Mouse (Mus musculus): ENCODE results near the gene Kxd1. TPM values are rescaled to one million over a fixed set of nuclear protein-coding genes. Genes with fewer than 3 reads are reported as not detected.
A peak's percentile ranks its signal among the peaks of the same experiment; 100 is the strongest.

Kxd1 gene
- polyA plus RNA-seq, 1 experiment from 2014 or later, result 81.8 TPM

GRCm38 (mm10) chr8:70560564-70560963 lies 32.8 kb upstream of the Kxd1 start:
- TF ChIP-seq CTCF (IDR thresholded peaks at IDR 0.05; ENCODE audit: low read depth), result no peak
- Histone ChIP-seq H3K36me3 (ENCODE audit: insufficient read depth, low read length) (no peaks in the 10 kb centered on the region), H3K27me3 (ENCODE audit: insufficient read depth, low read length) (no peaks in the 10 kb centered on the region), H3K4me1 (replicated peaks; ENCODE audit: insufficient read depth, low read length) (peaks cover 32% of the 10 kb centered on the region), H3K9ac (ENCODE audit: low read depth, low read length) (no peak overlapping the region), H3K9me3 (replicated peaks; ENCODE audit: low read length) (no peaks in the 10 kb centered on the region), H3K4me3 (replicated peaks; ENCODE audit: low read depth, low read length) (no peak overlapping the region), H3K27ac (peak overlapping the region; percentile 76), H3K4me2 (ENCODE audit: low read length) (no peak overlapping the region)
- DNase-seq (ENCODE audit: low spot score) (no peak), ATAC-seq (replicated peaks; ENCODE audit: low FRiP score, low read depth) (no peak)
- WGBS, result 63% methylated on average over 3 of the region's 3 CpGs

GRCm38 (mm10) chr8:70560096-70560495 lies 32.3 kb upstream of the Kxd1 start:
- Histone ChIP-seq H3K9me3 (replicated peaks; ENCODE audit: low read length) (no peaks in the 10 kb centered on the region), H3K4me2 (ENCODE audit: low read length) (no peak overlapping the region), H3K9ac (ENCODE audit: low read depth, low read length) (no peak overlapping the region), H3K27ac (0 out of 2 replicates have a peak overlapping the region, but pooled peaks have one; percentile 76), H3K4me1 (replicated peaks; ENCODE audit: insufficient read depth, low read length) (peaks cover 27% of the 10 kb centered on the region), H3K36me3 (ENCODE audit: insufficient read depth, low read length) (no peaks in the 10 kb centered on the region), H3K27me3 (ENCODE audit: insufficient read depth, low read length) (no peaks in the 10 kb centered on the region), H3K4me3 (replicated peaks; ENCODE audit: low read depth, low read length) (no peak overlapping the region)
- TF ChIP-seq CTCF (IDR thresholded peaks at IDR 0.05; ENCODE audit: low read depth), result peak; percentile 67
- ATAC-seq (replicated peaks; ENCODE audit: low FRiP score, low read depth) (0 out of 2 replicates have a peak, but pooled peaks have one; percentile 35), DNase-seq (ENCODE audit: low spot score) (peak; percentile 69)
- 66% methylated on average over 2 of the region's 2 CpGs for WGBS

DNA sequence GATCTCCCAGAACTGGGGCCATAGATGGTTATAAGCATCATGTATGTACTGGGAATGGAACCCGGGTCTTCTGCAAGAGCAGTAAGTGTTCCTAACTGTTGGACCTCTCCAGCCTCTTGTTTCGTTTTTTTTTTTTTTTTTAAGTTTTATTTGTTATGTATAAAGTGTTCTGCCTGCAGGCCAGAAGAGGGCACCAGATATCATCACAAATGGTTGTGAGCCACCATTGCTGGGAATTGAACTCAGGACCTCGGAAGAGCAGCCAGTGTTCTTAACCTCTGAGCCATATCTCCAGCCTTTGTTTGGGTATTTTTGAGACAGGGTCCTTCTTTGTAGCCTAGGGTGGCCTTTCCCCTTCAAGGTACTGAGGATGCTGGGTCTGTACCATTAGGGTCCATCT lies 31.2 kb upstream of the Kxd1 start:
- no peak for ATAC-seq (replicated peaks; ENCODE audit: low FRiP score, low read depth)
- DNase-seq (ENCODE audit: low spot score), result no peak
- 78% methylated on average over 3 of the region's 3 CpGs for WGBS

DNA sequence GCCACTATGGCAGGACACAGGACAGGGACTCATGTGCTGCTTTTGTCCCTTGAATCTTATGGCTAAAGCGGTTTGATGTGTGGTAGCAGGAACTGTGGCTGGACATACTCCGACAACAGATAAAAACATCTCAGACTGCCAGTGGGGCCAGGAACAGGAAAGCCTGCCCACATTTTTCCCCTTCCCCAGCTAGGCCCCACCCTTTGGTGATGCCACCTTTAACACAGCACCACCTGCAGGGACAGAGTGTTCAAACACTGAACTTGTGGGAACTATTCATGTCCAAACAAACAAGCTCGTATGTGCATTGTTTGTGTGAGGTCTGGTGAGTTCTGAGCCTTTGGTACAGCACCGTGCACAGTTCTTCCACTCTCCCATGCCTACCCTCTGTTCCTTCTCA lies 30.6 kb upstream of the Kxd1 start:
- DNase-seq (ENCODE audit: low spot score), result no peak
- H3K4me1 ChIP-seq (replicated peaks; ENCODE audit: insufficient read depth, low read length), result peaks cover 26% of the 10 kb centered on the region
- ATAC-seq (replicated peaks; ENCODE audit: low FRiP score, low read depth), result no peak

More for the DNA sequence above, 31.2 kb upstream of the Kxd1 start:
- Histone ChIP-seq H3K27me3 (ENCODE audit: insufficient read depth, low read length) (no peaks in the 10 kb centered on the region), H3K9ac (ENCODE audit: low read depth, low read length) (no peak overlapping the region), H3K4me3 (replicated peaks; ENCODE audit: low read depth, low read length) (no peak overlapping the region), H3K4me2 (ENCODE audit: low read length) (no peak overlapping the region), H3K27ac (no peak overlapping the region), H3K4me1 (replicated peaks; ENCODE audit: insufficient read depth, low read length) (peaks cover 20% of the 10 kb centered on the region), H3K36me3 (ENCODE audit: insufficient read depth, low read length) (no peaks in the 10 kb centered on the region), H3K9me3 (replicated peaks; ENCODE audit: low read length) (no peaks in the 10 kb centered on the region)
- peak; percentile 54 for TF ChIP-seq CTCF (IDR thresholded peaks at IDR 0.05; ENCODE audit: low read depth)

DNA sequence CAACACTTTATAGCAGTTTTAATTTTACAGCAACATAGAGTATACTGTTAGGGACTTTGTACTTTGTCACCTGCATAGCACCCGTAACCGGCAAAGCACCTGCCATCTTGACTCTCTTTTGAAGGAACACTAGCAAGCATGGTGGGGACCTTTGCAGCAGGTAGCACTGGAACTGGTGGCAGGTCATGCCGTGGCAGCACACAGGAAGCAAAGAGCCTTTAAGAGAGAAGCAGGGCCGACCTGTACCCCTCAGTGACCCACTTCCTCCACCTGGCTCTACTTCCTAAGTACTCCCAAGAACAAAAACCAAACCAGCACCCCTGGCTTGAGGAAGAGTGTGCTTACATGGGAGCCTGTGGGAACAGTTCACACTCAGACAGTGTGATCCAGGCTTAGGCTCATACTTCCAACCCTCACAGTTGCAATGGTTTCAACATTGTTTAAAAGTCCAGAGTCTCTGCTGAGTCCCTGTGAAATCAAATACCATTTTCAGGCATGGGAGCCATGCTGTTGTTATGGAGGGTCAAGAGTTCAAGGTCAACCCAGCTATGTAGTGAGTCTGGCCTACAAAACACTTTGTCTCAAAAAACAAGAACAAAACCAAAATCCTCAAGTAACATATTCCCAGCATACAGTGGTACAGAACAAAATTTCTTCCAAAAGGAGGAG lies 27.5 kb upstream of the Kxd1 start:
- ATAC-seq (replicated peaks; ENCODE audit: low FRiP score, low read depth), result no peak

More for the DNA sequence above, 30.6 kb upstream of the Kxd1 start:
- WGBS, result 68% methylated on average over 4 of the region's 4 CpGs
- H3K27ac ChIP-seq, result no peak overlapping the region; the same call in 1 of the 2 replicates
- no peak overlapping the region for H3K4me2 ChIP-seq (ENCODE audit: low read length)
- no peaks in the 10 kb centered on the region for H3K36me3 ChIP-seq (ENCODE audit: insufficient read depth, low read length)
- no peak overlapping the region for H3K4me3 ChIP-seq (replicated peaks; ENCODE audit: low read depth, low read length)
- H3K27me3 ChIP-seq (ENCODE audit: insufficient read depth, low read length), result no peaks in the 10 kb centered on the region
- 0 out of 2 replicates have a peak overlapping the region, but pooled peaks have one; percentile 35 for H3K9ac ChIP-seq (ENCODE audit: low read depth, low read length)
- no peaks in the 10 kb centered on the region for H3K9me3 ChIP-seq (replicated peaks; ENCODE audit: low read length)
- peak; percentile 55; the same call in 1 of the 2 replicates for TF ChIP-seq CTCF (IDR thresholded peaks at IDR 0.05; ENCODE audit: low read depth)

DNA sequence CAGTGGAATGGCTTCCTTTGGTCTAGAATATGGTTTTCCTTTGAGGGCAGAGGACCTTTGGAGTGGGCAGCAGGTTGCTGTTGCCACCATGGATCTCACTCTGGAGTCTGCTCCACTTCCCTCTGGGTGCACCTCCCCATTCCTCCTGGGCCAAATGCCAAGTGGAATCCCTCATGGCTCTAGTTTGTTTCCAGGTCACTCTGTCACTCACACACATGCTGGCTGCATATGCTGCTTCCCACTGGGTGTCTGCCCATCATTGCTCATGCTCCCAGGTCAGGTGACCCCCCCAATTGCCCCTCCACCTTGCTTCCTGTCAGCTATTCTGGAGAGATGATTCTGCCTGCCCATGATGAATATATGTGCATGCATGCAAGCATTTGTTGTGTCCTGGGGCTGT lies 26.0 kb upstream of the Kxd1 start:
- H3K27ac ChIP-seq, result no peak overlapping the region
- H3K4me1 ChIP-seq (replicated peaks; ENCODE audit: insufficient read depth, low read length), result peaks cover 13% of the 10 kb centered on the region; the same call in 1 of the 2 replicates
- no peak overlapping the region for H3K9ac ChIP-seq (ENCODE audit: low read depth, low read length)
- H3K4me2 ChIP-seq (ENCODE audit: low read length), result no peak overlapping the region
- no peak overlapping the region for H3K4me3 ChIP-seq (replicated peaks; ENCODE audit: low read depth, low read length)
- DNase-seq (ENCODE audit: low spot score) (no peak), ATAC-seq (replicated peaks; ENCODE audit: low FRiP score, low read depth) (no peak)
- no peaks in the 10 kb centered on the region for H3K9me3 ChIP-seq (replicated peaks; ENCODE audit: low read length)
- H3K36me3 ChIP-seq (ENCODE audit: insufficient read depth, low read length), result no peaks in the 10 kb centered on the region
- H3K27me3 ChIP-seq (ENCODE audit: insufficient read depth, low read length), result no peaks in the 10 kb centered on the region
- TF ChIP-seq CTCF (IDR thresholded peaks at IDR 0.05; ENCODE audit: low read depth), result no peak

More for the DNA sequence above, 27.5 kb upstream of the Kxd1 start:
- H3K36me3 ChIP-seq (ENCODE audit: insufficient read depth, low read length), result no peaks in the 10 kb centered on the region
- no peak overlapping the region for H3K9ac ChIP-seq (ENCODE audit: low read depth, low read length)
- no peak overlapping the region for H3K4me2 ChIP-seq (ENCODE audit: low read length)
- DNase-seq (ENCODE audit: low spot score), result no peak
- H3K27me3 ChIP-seq (ENCODE audit: insufficient read depth, low read length), result no peaks in the 10 kb centered on the region
- WGBS, result 88% methylated on average over 4 of the region's 4 CpGs
- no peaks in the 10 kb centered on the region for H3K9me3 ChIP-seq (replicated peaks; ENCODE audit: low read length)
- H3K4me3 ChIP-seq (replicated peaks; ENCODE audit: low read depth, low read length), result no peak overlapping the region
- peaks cover 14% of the 10 kb centered on the region for H3K4me1 ChIP-seq (replicated peaks; ENCODE audit: insufficient read depth, low read length)
- no peak for TF ChIP-seq CTCF (IDR thresholded peaks at IDR 0.05; ENCODE audit: low read depth)
- H3K27ac ChIP-seq, result no peak overlapping the region
